Mouse (Mus musculus) subcutaneous adipose tissue, adult 2 months (tissue): ENCODE measurements around the gene Gm614. TPM values are rescaled to one million over a fixed set of nuclear protein-coding genes. Genes with fewer than 3 reads are reported as not detected.

Source experiments
- polyA plus RNA-seq: library from polyadenylated mRNA; depleted of rRNA; stranded (reverse); fragments of >200 nt; gene quantifications from 2 replicates; pipeline ENCODE4 v1.2.3, GENCODE M21; 2012; ENCODE audit warnings: low replicate concordance; rRNA removed

Gene Gm614
- 0.34 TPM in 1 of 2 replicates, not detected in the other for polyA plus RNA-seq

DNA sequence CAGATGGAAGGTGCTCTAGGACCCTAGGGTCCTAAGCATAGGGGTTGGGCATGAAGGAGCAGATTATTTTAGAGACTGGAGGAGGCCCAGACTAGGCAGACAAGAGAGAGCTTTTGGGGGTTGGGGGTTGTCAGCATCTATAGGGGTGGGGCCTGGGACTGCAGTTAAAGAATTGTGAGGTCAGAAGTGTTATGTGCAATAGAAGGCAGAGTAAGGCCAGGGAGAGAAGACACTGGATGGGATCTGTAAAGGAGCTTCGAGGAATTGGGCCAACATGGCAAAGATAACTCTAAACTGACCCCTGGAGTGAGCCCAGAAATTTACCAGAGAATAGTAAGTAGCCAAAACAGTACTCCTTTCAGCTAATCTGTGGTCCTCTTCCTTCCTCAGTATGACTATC is at the start of gene Gm614:
Gene Gm614 (minus strand): TSS at position 101 of the 400 bp plus-strand sequence.

DNA sequence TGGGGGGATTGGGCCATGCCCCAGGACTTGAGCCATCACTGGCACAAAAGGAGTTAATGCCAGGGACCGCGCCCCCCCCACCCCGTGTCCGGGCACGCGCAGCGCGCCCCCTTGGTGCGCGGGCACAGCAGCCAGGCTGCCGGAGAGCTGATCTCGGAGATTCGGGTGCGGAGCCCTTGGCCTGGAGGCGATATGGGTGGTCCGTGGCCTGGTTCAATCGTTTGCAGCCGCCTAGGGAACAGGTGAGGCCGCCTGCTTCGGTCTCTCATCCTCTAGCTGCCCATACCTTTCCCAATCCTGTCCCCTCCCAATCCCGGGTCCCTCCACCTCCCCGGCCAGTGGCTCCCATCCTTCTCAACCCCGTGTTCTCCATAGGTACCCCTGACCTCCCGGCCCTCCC is 35.3 kb upstream of the Gm614 start, which contains the start of gene Nlgn3:
Gene Nlgn3 (plus strand): TSS at position 114 of the 400 bp plus-strand sequence.

DNA sequence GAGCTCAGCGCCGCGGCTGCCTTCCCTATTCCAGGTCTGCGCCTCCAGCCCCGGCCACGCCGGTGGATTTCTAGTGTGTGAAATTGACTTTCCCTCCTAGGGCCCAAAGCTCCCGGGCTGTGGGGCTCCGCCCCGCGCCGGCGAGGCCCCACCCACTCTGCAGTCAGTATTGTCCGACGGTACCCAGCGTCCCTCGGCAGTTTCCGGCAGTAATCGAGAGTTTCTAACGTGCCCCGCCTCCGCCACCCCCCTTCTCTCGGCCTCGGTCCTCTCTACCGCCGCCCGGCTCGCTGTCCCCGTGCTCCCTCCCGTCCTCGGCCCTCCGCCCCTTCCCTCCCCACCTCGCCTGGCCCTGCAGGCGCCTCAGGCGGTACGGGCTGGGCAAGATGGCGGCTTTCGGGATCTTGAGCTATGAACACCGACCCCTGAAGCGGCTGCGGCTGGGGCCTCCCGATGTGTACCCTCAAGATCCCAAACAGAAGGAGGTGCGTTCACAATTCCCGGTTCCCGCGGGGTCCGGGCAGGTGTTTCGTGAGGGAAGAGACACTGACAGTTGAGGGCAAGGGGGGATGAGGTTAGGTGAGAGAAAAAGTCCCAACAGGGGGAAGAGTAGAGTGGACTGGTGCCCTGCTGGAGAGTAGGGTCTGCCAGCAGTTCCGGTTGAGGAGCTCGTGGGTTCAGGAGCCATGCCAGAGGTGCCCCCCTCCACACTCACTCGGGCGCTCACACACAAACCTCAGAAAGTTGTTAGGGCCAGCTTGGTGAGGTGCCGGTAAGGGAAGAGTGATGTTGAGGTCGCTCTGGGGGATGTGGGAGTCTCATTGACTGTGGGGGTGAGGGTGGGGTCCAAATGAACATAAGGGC is 10.3 kb upstream of the Gm614 start, which contains the start of gene Med12:
Gene Med12 (plus strand): TSS at position 156 of the 864 bp plus-strand sequence.

DNA sequence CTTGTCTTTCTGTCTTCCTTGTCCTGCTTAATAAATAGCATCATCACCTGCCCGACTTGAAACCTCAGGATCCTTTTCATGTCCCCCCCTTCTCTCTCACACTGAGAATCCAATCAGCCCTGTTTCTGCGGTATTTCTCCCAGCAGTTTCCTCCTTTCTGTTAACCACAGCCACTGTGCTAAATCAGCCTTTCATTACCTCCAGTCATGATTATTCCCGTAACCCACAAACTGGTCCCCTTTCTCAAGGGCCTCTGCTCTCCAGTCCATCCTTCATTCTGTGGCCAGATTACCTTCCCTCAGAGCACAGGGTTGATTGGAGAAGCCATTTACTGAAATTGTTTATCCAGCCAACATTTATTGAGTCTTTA is 4.9 kb upstream of the Gm614 start, which contains the start of gene Gm20489:
Gene Gm20489 (minus strand): TSS at position 269 of the 370 bp plus-strand sequence.

DNA sequence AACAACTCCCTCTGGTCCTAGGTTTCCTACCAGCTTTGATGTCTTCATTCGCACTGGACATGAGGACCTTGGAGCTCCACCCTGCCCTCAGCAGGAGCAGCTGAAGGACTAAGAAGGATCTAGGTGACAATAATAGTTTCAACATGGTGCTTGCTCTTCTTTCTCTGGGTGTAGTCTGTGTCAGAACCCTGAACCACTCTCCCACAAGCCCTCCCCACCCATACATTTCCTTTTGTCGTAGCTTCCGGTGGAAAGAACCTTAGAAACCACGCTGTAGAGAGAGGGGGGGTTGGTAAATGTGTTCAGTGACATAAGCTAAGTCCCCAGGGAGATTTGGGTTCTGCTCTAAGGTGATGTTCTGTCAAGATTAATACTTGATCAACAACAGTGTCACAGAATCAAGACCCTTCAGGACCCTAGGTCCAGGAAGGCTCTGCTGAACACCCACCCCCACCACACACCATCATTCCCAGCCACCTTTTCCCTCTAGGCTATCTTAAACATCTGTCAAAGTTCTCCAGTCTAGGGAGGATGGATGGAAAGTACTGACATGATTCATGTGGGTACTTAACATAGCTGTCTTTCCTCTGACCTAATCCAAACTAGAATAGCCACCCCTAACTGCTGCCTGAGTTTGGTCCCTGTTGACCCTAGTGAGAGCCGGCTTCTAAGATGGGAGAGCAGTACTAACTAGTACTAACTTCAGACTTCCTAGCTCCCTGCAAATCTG is 4.4 kb upstream of the Gm614 start, which contains the start of gene Il2rg:
Gene Il2rg (minus strand): TSS at position 231 of the 730 bp plus-strand sequence.

DNA sequence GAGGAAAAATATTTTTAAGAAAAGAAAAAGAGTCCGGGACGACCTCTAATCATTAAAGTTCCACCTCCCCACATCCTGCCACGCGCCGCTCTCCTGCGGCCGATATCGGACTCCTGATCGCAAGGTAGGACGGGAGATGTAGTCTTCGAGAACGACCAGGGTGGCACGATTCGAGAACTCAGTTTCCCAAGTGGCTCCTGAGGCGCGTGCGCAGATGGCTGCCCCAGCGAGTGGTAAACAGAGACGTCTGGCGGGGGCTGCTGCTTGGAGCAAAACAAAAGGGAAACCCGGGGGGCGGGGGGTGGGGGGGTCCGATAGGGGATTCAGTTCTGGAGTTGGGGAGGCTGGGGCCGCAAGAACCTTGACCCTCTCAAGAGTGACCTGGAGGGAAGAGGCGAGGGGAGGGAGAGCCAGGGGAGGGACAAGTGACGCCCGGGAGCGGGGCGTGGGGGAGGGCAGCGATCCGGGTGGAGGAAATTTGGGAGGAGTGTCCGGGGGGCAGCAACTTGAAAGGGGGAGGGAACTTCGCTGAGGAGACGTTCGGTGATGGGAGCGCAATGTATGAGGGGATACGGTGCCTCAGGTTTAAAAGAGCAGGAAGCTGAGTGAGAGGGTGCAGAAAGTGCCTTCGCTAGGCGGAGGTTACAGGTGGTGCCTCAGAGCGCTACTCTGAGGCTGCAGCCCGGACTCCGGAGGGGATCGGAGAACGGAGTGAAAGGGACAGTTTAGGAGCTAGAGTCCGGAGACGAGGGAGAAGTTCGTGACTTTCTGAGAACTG is 9.7 kb downstream of the Gm614 start, which contains the start of gene Foxo4:
Gene Foxo4 (plus strand): TSS at position 577 of the 778 bp plus-strand sequence.

DNA sequence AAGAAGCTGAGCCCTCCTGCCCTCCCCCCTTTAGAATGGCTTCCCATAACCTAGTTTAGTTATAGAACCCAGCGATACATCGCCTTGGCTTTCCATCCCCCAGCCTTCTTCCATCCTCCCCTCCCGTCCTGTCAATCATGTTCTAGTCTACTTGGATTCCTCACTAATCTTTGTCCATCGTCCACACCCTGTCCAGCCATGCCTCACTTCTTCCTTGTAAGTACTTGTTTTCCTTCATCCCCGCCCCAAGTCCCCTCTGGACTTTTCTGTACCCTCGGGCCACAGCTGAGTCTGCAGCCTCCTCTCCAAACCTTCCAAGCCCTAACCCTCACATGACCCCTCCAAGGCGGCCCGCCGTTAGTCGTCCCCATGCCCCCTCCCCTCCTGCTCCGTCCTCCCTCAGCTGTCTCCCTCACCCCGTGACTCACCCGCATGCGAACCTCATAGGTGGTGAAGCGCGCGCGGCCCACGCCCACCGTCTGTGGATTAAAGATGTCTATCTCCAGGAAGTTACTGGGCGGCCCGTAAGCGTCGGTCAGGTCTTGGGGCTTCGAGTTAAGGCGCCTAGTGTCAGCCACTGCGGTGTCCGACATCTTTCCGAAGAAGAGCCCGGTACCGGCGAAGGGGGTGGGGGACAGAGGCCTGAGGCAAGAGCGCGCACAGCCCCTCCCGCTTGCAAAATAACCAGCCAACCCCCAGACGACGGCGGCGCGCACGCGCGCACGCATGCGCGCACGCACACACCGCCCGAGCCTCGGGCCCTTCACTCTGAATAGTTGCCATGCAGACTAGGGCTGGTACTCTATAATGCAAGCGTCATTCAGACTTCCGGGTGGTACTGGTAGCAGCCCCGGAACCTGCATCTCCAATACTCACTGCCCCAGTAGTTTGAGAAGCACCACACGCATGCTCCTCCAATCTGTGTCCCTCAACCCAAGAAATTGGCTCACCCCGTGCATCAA is 41.7 kb downstream of the Gm614 start, which contains the start of gene Snx12:
Gene Snx12 (minus strand): TSS at position 730 of the 962 bp plus-strand sequence.

Other genes starting within 250 kb of the Gm614 start
- not detected in 2 replicates for gene Tex11, start 204.3 kb downstream of the Gm614 start, polyA plus RNA-seq
- 1.0 and 3.1 TPM in 2 replicates for gene Slc7a3, start 178.0 kb downstream of the Gm614 start, polyA plus RNA-seq
- gene Snx12, start 41.4 kb downstream of the Gm614 start, polyA plus RNA-seq: 19.1 and 27.4 TPM in 2 replicates
- gene Foxo4, start 9.5 kb downstream of the Gm614 start, polyA plus RNA-seq: 49.5 and 50.2 TPM in 2 replicates
- gene Il2rg, start 4.3 kb upstream of the Gm614 start, polyA plus RNA-seq: 21.5 and 23.4 TPM in 2 replicates
- not detected in 2 replicates for gene Gm20489, start 5.0 kb upstream of the Gm614 start, polyA plus RNA-seq
- 98.8 and 147 TPM in 2 replicates for gene Med12, start 10.0 kb upstream of the Gm614 start, polyA plus RNA-seq
- 0.20 and 2.4 TPM in 2 replicates for gene Nlgn3, start 35.2 kb upstream of the Gm614 start, polyA plus RNA-seq
- gene Gjb1, start 112.4 kb upstream of the Gm614 start, polyA plus RNA-seq: 1.9 TPM in 1 of 2 replicates, not detected in the other
- gene Zmym3, start 156.9 kb upstream of the Gm614 start, polyA plus RNA-seq: 26.1 and 52.2 TPM in 2 replicates
- gene Nono, start 165.3 kb upstream of the Gm614 start, polyA plus RNA-seq: 86.8 and 191 TPM in 2 replicates
- gene Itgb1bp2, start 185.1 kb upstream of the Gm614 start, polyA plus RNA-seq: 0.17 and 0.66 TPM in 2 replicates